Comparison of ENCODE assay signal across 9 mouse cellular contexts in genomic region chr4:137448197-137448596, GRCm38 (mm10). TPM values are rescaled to one million over a fixed set of nuclear protein-coding genes. Genes with fewer than 3 reads are reported as not detected.
A peak's percentile ranks its signal among the peaks of the same experiment; 100 is the strongest.
DNase-seq lines count a peak whose midpoint lies in the region; ATAC-seq lines count a peak whose summit lies in the region.
"Had no signal": no experiment of that assay in that cellular context is flagged by ENCODE, and none has a peak within 500 bp of the region (broad histone marks: within the 10 kb centered on the region; RNA-seq: fewer than 3 reads in every experiment).

No protein-coding gene starts in this region.

- 15% methylated on average over 6 of the region's 6 CpGs for WGBS in forebrain, embryonic 15.5 days
- WGBS in forebrain, embryonic 16.5 days = 8% methylated on average over 6 of the region's 6 CpGs
- WGBS in midbrain, embryonic 11.5 days = 72% methylated on average over 6 of the region's 6 CpGs
- 40% methylated on average over 6 of the region's 6 CpGs for WGBS in midbrain, embryonic 16.5 days
- 57% methylated on average over 6 of the region's 6 CpGs for WGBS in liver, embryonic 16.5 days (ENCODE audit: insufficient replicate concordance)
- WGBS in hindbrain, embryonic 12.5 days = 54% methylated on average over 6 of the region's 6 CpGs

- peak overlapping the region; percentile 43 for H3K27ac ChIP-seq in forebrain, embryonic 15.5 days (replicated peaks)
- no peak overlapping the region for H3K27ac ChIP-seq in forebrain, embryonic 16.5 days (ENCODE audit: low read length)
- H3K27ac ChIP-seq in midbrain, embryonic 11.5 days (ENCODE audit: low read depth, low read length) = no peak overlapping the region
- no peak overlapping the region for H3K27ac ChIP-seq in midbrain, embryonic 16.5 days (ENCODE audit: low read length)
- 0 out of 2 replicates have a peak overlapping the region, but pooled peaks have one; percentile 14 for H3K27ac ChIP-seq in liver, embryonic 16.5 days (ENCODE audit: low read length)
- no peak overlapping the region for H3K27ac ChIP-seq in hindbrain, embryonic 12.5 days
- H3K27ac ChIP-seq: macrophage had no signal

- H3K4me1 ChIP-seq in forebrain, embryonic 15.5 days = peaks cover 10% of the 10 kb centered on the region
- H3K4me1 ChIP-seq in forebrain, embryonic 16.5 days (replicated peaks; ENCODE audit: control insufficient read depth, insufficient read depth, low read length) = peaks cover 10% of the 10 kb centered on the region
- H3K4me1 ChIP-seq in midbrain, embryonic 11.5 days (ENCODE audit: control insufficient read depth, insufficient read depth, low read length) = no peaks in the 10 kb centered on the region
- H3K4me1 ChIP-seq in midbrain, embryonic 16.5 days (ENCODE audit: control insufficient read depth, insufficient read depth, low read length) = no peaks in the 10 kb centered on the region
- peaks cover 35% of the 10 kb centered on the region for H3K4me1 ChIP-seq in liver, embryonic 16.5 days (ENCODE audit: control insufficient read depth, low read depth, low read length)
- H3K4me1 ChIP-seq in hindbrain, embryonic 12.5 days = peaks cover 7% of the 10 kb centered on the region; the same call in 1 of the 2 replicates

- H3K4me3 ChIP-seq in forebrain, embryonic 15.5 days = no peak overlapping the region
- H3K4me3 ChIP-seq in forebrain, embryonic 16.5 days (replicated peaks; ENCODE audit: low read length) = no peak overlapping the region
- H3K4me3 ChIP-seq in midbrain, embryonic 11.5 days (ENCODE audit: low read depth, low read length) = no peak overlapping the region
- H3K4me3 ChIP-seq in midbrain, embryonic 16.5 days (ENCODE audit: low read depth, low read length) = no peak overlapping the region
- H3K4me3 ChIP-seq in liver, embryonic 16.5 days (ENCODE audit: low read depth, low read length) = no peak overlapping the region
- no peak overlapping the region for H3K4me3 ChIP-seq in hindbrain, embryonic 12.5 days

- no peaks in the 10 kb centered on the region for H3K27me3 ChIP-seq in forebrain, embryonic 15.5 days
- H3K27me3 ChIP-seq in forebrain, embryonic 16.5 days (replicated peaks; ENCODE audit: control insufficient read depth, insufficient read depth, low read length) = no peaks in the 10 kb centered on the region
- no peaks in the 10 kb centered on the region for H3K27me3 ChIP-seq in midbrain, embryonic 11.5 days (ENCODE audit: control insufficient read depth, insufficient read depth, low read length)
- H3K27me3 ChIP-seq in midbrain, embryonic 16.5 days (ENCODE audit: control insufficient read depth, insufficient read depth, low read depth, low read length) = no peaks in the 10 kb centered on the region
- H3K27me3 ChIP-seq in liver, embryonic 16.5 days (ENCODE audit: control insufficient read depth, insufficient read depth, low read depth, low read length) = no peaks in the 10 kb centered on the region
- no peaks in the 10 kb centered on the region for H3K27me3 ChIP-seq in hindbrain, embryonic 12.5 days

- no peak for ATAC-seq in forebrain, embryonic 15.5 days (replicated peaks)
- ATAC-seq in forebrain, embryonic 16.5 days = no peak
- no peak for ATAC-seq in midbrain, embryonic 11.5 days (ENCODE audit: low FRiP score)
- ATAC-seq in midbrain, embryonic 16.5 days = no peak
- ATAC-seq in liver, embryonic 16.5 days (ENCODE audit: low read depth) = no peak
- ATAC-seq in CD4-positive, CD25-positive, alpha-beta regulatory T cell, adult 4 months = no peak
- no peak for ATAC-seq in hindbrain, embryonic 12.5 days (ENCODE audit: low FRiP score)

- H3K9ac ChIP-seq in forebrain, embryonic 15.5 days (replicated peaks) = 0 out of 2 replicates have a peak overlapping the region, but pooled peaks have one; percentile 13
- no peak overlapping the region for H3K9ac ChIP-seq in forebrain, embryonic 16.5 days (replicated peaks; ENCODE audit: low read depth, low read length)
- H3K9ac ChIP-seq in midbrain, embryonic 11.5 days (ENCODE audit: low read length) = no peak overlapping the region
- H3K9ac ChIP-seq in midbrain, embryonic 16.5 days (ENCODE audit: low read depth, low read length) = no peak overlapping the region
- no peak overlapping the region for H3K9ac ChIP-seq in liver, embryonic 16.5 days (ENCODE audit: low read depth, low read length)
- no peak overlapping the region for H3K9ac ChIP-seq in hindbrain, embryonic 12.5 days

- H3K4me2 ChIP-seq in forebrain, embryonic 15.5 days (replicated peaks) = no peak overlapping the region
- H3K4me2 ChIP-seq in forebrain, embryonic 16.5 days (ENCODE audit: low read length) = no peak overlapping the region
- no peak overlapping the region for H3K4me2 ChIP-seq in midbrain, embryonic 11.5 days
- no peak overlapping the region for H3K4me2 ChIP-seq in midbrain, embryonic 16.5 days (ENCODE audit: low read length)
- no peak overlapping the region for H3K4me2 ChIP-seq in liver, embryonic 16.5 days (ENCODE audit: low read depth, low read length)
- no peak overlapping the region for H3K4me2 ChIP-seq in hindbrain, embryonic 12.5 days (replicated peaks)

- no peaks in the 10 kb centered on the region for H3K9me3 ChIP-seq in forebrain, embryonic 15.5 days
- H3K9me3 ChIP-seq in forebrain, embryonic 16.5 days (ENCODE audit: control insufficient read depth, low read length) = no peaks in the 10 kb centered on the region
- no peaks in the 10 kb centered on the region for H3K9me3 ChIP-seq in midbrain, embryonic 11.5 days (ENCODE audit: control insufficient read depth, low read length)
- no peaks in the 10 kb centered on the region for H3K9me3 ChIP-seq in midbrain, embryonic 16.5 days (replicated peaks; ENCODE audit: control insufficient read depth, low read length, poor library complexity, severe bottlenecking)
- H3K9me3 ChIP-seq in liver, embryonic 16.5 days (replicated peaks; ENCODE audit: control insufficient read depth, low read length) = no peaks in the 10 kb centered on the region
- no peaks in the 10 kb centered on the region for H3K9me3 ChIP-seq in hindbrain, embryonic 12.5 days (replicated peaks)

- H3K36me3 ChIP-seq in forebrain, embryonic 15.5 days = no peaks in the 10 kb centered on the region
- H3K36me3 ChIP-seq in forebrain, embryonic 16.5 days (ENCODE audit: control insufficient read depth, insufficient read depth) = no peaks in the 10 kb centered on the region
- no peaks in the 10 kb centered on the region for H3K36me3 ChIP-seq in midbrain, embryonic 11.5 days (ENCODE audit: control insufficient read depth, insufficient read depth, low read length)
- no peaks in the 10 kb centered on the region for H3K36me3 ChIP-seq in midbrain, embryonic 16.5 days (ENCODE audit: control insufficient read depth, insufficient read depth, low read length)
- H3K36me3 ChIP-seq in liver, embryonic 16.5 days (ENCODE audit: control insufficient read depth, insufficient read depth) = no peaks in the 10 kb centered on the region
- no peaks in the 10 kb centered on the region for H3K36me3 ChIP-seq in hindbrain, embryonic 12.5 days

- peak; percentile 23 for DNase-seq in midbrain, embryonic 11.5 days (ENCODE audit: low spot score, missing footprints)
- peak; percentile 23 for DNase-seq in cerebellum, adult 9-11 months

RNA-seq across cellular contexts. Expression of gene 1700013G24Rik, which starts 4.9 kb away (rescaled TPM):
- not detected in 2 replicates for polyA plus RNA-seq in forebrain, embryonic 15.5 days (2015; fragmentation: Nextera tagmentation; extraction: Ambion mirVana)
- polyA plus RNA-seq in forebrain, embryonic 16.5 days (2015; fragmentation: Nextera tagmentation; extraction: Ambion mirVana) = not detected in 2 replicates
- not detected in 2 replicates for polyA plus RNA-seq in midbrain, embryonic 11.5 days (2014; fragmentation: Nextera tagmentation; extraction: Ambion mirVana)
- not detected in 2 replicates for polyA plus RNA-seq in midbrain, embryonic 16.5 days (2015; fragmentation: Nextera tagmentation; extraction: Ambion mirVana)
- polyA plus RNA-seq in liver, embryonic 16.5 days (2015; fragmentation: Nextera tagmentation; extraction: Ambion mirVana) = not detected in 2 replicates
- not detected for polyA plus RNA-seq in CD4-positive, CD25-positive, alpha-beta regulatory T cell, adult 4 months (2017; shearing (Covaris generic))
- polyA plus RNA-seq in hindbrain, embryonic 12.5 days (2016; fragmentation: Nextera tagmentation; extraction: Ambion mirVana) = not detected in 2 replicates
- polyA plus RNA-seq: macrophage had no signal

RNA-seq across cellular contexts. Expression of gene Cela3b, which starts 17.9 kb away (rescaled TPM):
- not detected in 2 replicates for polyA plus RNA-seq in forebrain, embryonic 15.5 days (2015; fragmentation: Nextera tagmentation; extraction: Ambion mirVana)
- polyA plus RNA-seq in forebrain, embryonic 16.5 days (2015; fragmentation: Nextera tagmentation; extraction: Ambion mirVana) = not detected in 2 replicates
- polyA plus RNA-seq in midbrain, embryonic 11.5 days (2014; fragmentation: Nextera tagmentation; extraction: Ambion mirVana) = not detected in 2 replicates
- polyA plus RNA-seq in midbrain, embryonic 16.5 days (2015; fragmentation: Nextera tagmentation; extraction: Ambion mirVana) = not detected in 2 replicates
- 0.46 and 6.1 TPM in 2 replicates for polyA plus RNA-seq in liver, embryonic 16.5 days (2015; fragmentation: Nextera tagmentation; extraction: Ambion mirVana)
- polyA plus RNA-seq in CD4-positive, CD25-positive, alpha-beta regulatory T cell, adult 4 months (2017; shearing (Covaris generic)) = not detected
- not detected in 2 replicates for polyA plus RNA-seq in hindbrain, embryonic 12.5 days (2016; fragmentation: Nextera tagmentation; extraction: Ambion mirVana)
- polyA plus RNA-seq: macrophage had no signal

RNA-seq across cellular contexts. Expression of gene Hspg2, which starts 20.4 kb away (rescaled TPM):
- polyA plus RNA-seq in forebrain, embryonic 15.5 days (2015; fragmentation: Nextera tagmentation; extraction: Ambion mirVana) = 3.7 and 4.2 TPM in 2 replicates
- polyA plus RNA-seq in forebrain, embryonic 16.5 days (2015; fragmentation: Nextera tagmentation; extraction: Ambion mirVana) = 3.2 and 4.9 TPM in 2 replicates
- polyA plus RNA-seq in midbrain, embryonic 11.5 days (2014; fragmentation: Nextera tagmentation; extraction: Ambion mirVana) = 9.6 and 11.2 TPM in 2 replicates
- 3.4 and 3.6 TPM in 2 replicates for polyA plus RNA-seq in midbrain, embryonic 16.5 days (2015; fragmentation: Nextera tagmentation; extraction: Ambion mirVana)
- 4.3 and 5.2 TPM in 2 replicates for polyA plus RNA-seq in liver, embryonic 16.5 days (2015; fragmentation: Nextera tagmentation; extraction: Ambion mirVana)
- polyA plus RNA-seq in CD4-positive, CD25-positive, alpha-beta regulatory T cell, adult 4 months (2017; shearing (Covaris generic)) = not detected
- 14.7 and 15.0 TPM in 2 replicates for polyA plus RNA-seq in hindbrain, embryonic 12.5 days (2016; fragmentation: Nextera tagmentation; extraction: Ambion mirVana)

RNA-seq across cellular contexts. Expression of gene Cela3a, which starts 38.6 kb away (rescaled TPM):
- not detected in 2 replicates for polyA plus RNA-seq in forebrain, embryonic 15.5 days (2015; fragmentation: Nextera tagmentation; extraction: Ambion mirVana)
- not detected in 2 replicates for polyA plus RNA-seq in forebrain, embryonic 16.5 days (2015; fragmentation: Nextera tagmentation; extraction: Ambion mirVana)
- not detected in 2 replicates for polyA plus RNA-seq in midbrain, embryonic 11.5 days (2014; fragmentation: Nextera tagmentation; extraction: Ambion mirVana)
- polyA plus RNA-seq in midbrain, embryonic 16.5 days (2015; fragmentation: Nextera tagmentation; extraction: Ambion mirVana) = not detected in 2 replicates
- polyA plus RNA-seq in liver, embryonic 16.5 days (2015; fragmentation: Nextera tagmentation; extraction: Ambion mirVana) = not detected in 2 replicates
- polyA plus RNA-seq in CD4-positive, CD25-positive, alpha-beta regulatory T cell, adult 4 months (2017; shearing (Covaris generic)) = not detected
- not detected in 2 replicates for polyA plus RNA-seq in hindbrain, embryonic 12.5 days (2016; fragmentation: Nextera tagmentation; extraction: Ambion mirVana)
- polyA plus RNA-seq: macrophage had no signal

Comparison
In these comparisons a context has a peak if more than half of its experiments do, and no peak if none do; other contexts are left out.
1. H3K27ac ChIP-seq: peak in forebrain, embryonic 15.5 days (single experiment) and liver, embryonic 16.5 days (single experiment); none in forebrain, embryonic 16.5 days (single experiment), midbrain, embryonic 11.5 days (single experiment), midbrain, embryonic 16.5 days (single experiment) and hindbrain, embryonic 12.5 days (single experiment).